Mouse (Mus musculus): ENCODE measurements around the gene Blzf1. TPM values are rescaled to one million over a fixed set of nuclear protein-coding genes. Genes with fewer than 3 reads are reported as not detected.
A peak's percentile ranks its signal among the peaks of the same experiment; 100 is the strongest.

The Blzf1 gene
- polyA plus RNA-seq (2012; rRNA removed) = 18.4 and 19.5 TPM in 2 replicates

GRCm38 (mm10) chr1:164307124-164307751 is at the start of gene Blzf1:
Gene Blzf1 (minus strand): TSS chr1:164307489.
- Histone ChIP-seq H3K4me3 (ENCODE audit: insufficient read depth, low read length) (peak within 1 kb of the TSS; percentile 74), H3K4me1 (ENCODE audit: control insufficient read depth, insufficient read depth, low read length) (peaks cover 2% of the 10 kb centered on the region; the same call in 1 of the 2 replicates), H3K27ac (ENCODE audit: insufficient read depth, low read length) (no peak within 1 kb of the TSS)
- TF ChIP-seq CTCF (IDR thresholded peaks at IDR 0.05; ENCODE audit: extremely low read depth, insufficient read depth, low read length) (no peak), POLR2A (IDR thresholded peaks at IDR 0.05; ENCODE audit: extremely low read depth, insufficient read depth, low read length) (peak; percentile 38; the same call in 1 of the 2 replicates)

GRCm38 (mm10) chr1:164353443-164353842 is 46.2 kb upstream of the Blzf1 start:
- Histone ChIP-seq H3K4me3 (ENCODE audit: insufficient read depth, low read length) (no peak overlapping the region), H3K27ac (ENCODE audit: insufficient read depth, low read length) (no peak overlapping the region), H3K4me1 (ENCODE audit: control insufficient read depth, insufficient read depth, low read length) (peaks cover 2% of the 10 kb centered on the region; the same call in 1 of the 2 replicates)
- TF ChIP-seq CTCF (IDR thresholded peaks at IDR 0.05; ENCODE audit: extremely low read depth, insufficient read depth, low read length) = no peak
- TF ChIP-seq POLR2A (IDR thresholded peaks at IDR 0.05; ENCODE audit: extremely low read depth, insufficient read depth, low read length) = no peak

DNA sequence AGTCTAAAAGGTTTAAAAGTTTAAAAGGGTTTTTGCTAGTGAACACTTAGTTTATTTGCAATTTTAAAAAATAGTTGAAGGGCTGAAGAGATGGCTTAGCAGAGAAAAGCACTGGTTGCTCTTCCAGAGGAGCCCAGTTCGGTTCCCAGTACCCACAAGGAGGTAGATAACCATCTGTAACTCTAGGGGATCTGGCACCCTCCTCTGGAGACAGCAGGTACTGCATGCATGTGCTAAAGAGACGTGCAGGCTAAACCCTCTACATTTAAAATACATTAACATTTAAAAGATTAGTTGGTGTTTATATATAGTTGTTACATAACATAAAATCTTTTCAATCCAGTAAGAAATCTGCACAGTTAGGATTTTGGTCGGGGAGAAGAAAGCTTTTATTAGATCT is 34.9 kb upstream of the Blzf1 start:
- H3K4me3 ChIP-seq (ENCODE audit: insufficient read depth, low read length) = no peak overlapping the region
- H3K4me1 ChIP-seq (ENCODE audit: control insufficient read depth, insufficient read depth, low read length) = peaks cover 6% of the 10 kb centered on the region
- TF ChIP-seq POLR2A (IDR thresholded peaks at IDR 0.05; ENCODE audit: extremely low read depth, insufficient read depth, low read length) = no peak
- peak; percentile 45 for TF ChIP-seq CTCF (IDR thresholded peaks at IDR 0.05; ENCODE audit: extremely low read depth, insufficient read depth, low read length)
- no peak overlapping the region for H3K27ac ChIP-seq (ENCODE audit: insufficient read depth, low read length)

GRCm38 (mm10) chr1:164335846-164336245 is 28.6 kb upstream of the Blzf1 start:
- Histone ChIP-seq H3K4me3 (ENCODE audit: insufficient read depth, low read length) (no peak overlapping the region), H3K27ac (ENCODE audit: insufficient read depth, low read length) (no peak overlapping the region), H3K4me1 (ENCODE audit: control insufficient read depth, insufficient read depth, low read length) (peaks cover 6% of the 10 kb centered on the region)
- no peak for TF ChIP-seq CTCF (IDR thresholded peaks at IDR 0.05; ENCODE audit: extremely low read depth, insufficient read depth, low read length)
- no peak for TF ChIP-seq POLR2A (IDR thresholded peaks at IDR 0.05; ENCODE audit: extremely low read depth, insufficient read depth, low read length)

GRCm38 (mm10) chr1:164335435-164335834 is 28.1 kb upstream of the Blzf1 start:
- H3K4me3 ChIP-seq (ENCODE audit: insufficient read depth, low read length) = no peak overlapping the region
- no peak overlapping the region for H3K27ac ChIP-seq (ENCODE audit: insufficient read depth, low read length)
- peaks cover 6% of the 10 kb centered on the region for H3K4me1 ChIP-seq (ENCODE audit: control insufficient read depth, insufficient read depth, low read length)
- no peak for TF ChIP-seq CTCF (IDR thresholded peaks at IDR 0.05; ENCODE audit: extremely low read depth, insufficient read depth, low read length)

DNA sequence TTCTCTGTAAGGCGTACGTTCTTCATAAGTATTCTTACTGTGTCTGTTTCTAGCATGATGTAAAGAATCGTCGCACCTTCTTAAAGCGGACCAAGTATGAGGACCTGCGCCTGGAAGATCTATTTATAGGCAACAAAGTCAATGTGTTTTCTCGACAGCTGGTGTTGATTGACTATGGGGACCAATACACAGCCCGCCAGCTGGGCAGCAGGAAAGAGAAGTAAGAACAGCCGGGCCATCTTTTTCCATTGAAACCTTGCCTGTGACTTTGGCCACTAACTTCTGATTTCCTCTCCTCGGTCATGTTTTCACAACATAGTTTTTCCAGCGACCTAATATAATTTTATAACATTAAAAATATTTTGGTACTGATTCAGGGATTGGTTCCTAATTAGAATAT is 25.3 kb upstream of the Blzf1 start:
- TF ChIP-seq POLR2A (IDR thresholded peaks at IDR 0.05; ENCODE audit: extremely low read depth, insufficient read depth, low read length) (no peak), CTCF (IDR thresholded peaks at IDR 0.05; ENCODE audit: extremely low read depth, insufficient read depth, low read length) (no peak)
- Histone ChIP-seq H3K4me3 (ENCODE audit: insufficient read depth, low read length) (no peak overlapping the region), H3K27ac (ENCODE audit: insufficient read depth, low read length) (no peak overlapping the region), H3K4me1 (ENCODE audit: control insufficient read depth, insufficient read depth, low read length) (no peaks in the 10 kb centered on the region; the same call in 1 of the 2 replicates)

- H3K27ac ChIP-seq (ENCODE audit: insufficient read depth, low read length) = no peak overlapping the region
- no peak overlapping the region for H3K4me3 ChIP-seq (ENCODE audit: insufficient read depth, low read length)
- TF ChIP-seq POLR2A (IDR thresholded peaks at IDR 0.05; ENCODE audit: extremely low read depth, insufficient read depth, low read length) (no peak), CTCF (IDR thresholded peaks at IDR 0.05; ENCODE audit: extremely low read depth, insufficient read depth, low read length) (no peak)
- H3K4me1 ChIP-seq (ENCODE audit: control insufficient read depth, insufficient read depth, low read length) = no peaks in the 10 kb centered on the region; the same call in 1 of the 2 replicates
Observed at GRCm38 (mm10) chr1:164327764-164328163, 20.5 kb upstream of the Blzf1 start.

DNA sequence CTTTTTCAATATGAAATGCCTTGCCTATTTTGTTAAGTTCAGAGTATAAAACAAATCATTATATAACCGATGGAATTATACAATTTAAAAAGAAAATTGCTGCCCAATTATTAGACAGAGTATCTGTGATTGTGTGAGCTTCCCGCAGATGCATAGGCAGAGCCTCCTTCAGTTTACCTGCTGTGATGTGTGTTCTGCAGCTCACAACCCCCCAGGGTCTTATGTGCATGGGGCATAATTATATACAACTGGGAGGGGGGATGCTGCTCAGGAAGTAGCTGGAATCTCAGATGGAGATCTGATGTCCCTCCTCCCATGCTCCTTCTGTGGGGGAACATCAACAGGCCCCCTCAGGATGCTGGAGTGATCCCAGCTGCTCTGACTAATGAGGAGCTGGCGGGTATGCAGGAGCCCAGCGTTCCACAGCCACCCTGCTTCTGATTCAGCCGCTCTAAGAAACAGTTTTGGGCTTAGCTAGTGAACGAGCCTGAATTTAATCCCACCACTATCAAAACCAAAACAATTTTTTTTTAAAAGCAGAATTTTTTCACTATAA is 19.4 kb upstream of the Blzf1 start:
- H3K4me1 ChIP-seq (ENCODE audit: control insufficient read depth, insufficient read depth, low read length) = no peaks in the 10 kb centered on the region; the same call in 1 of the 2 replicates
- TF ChIP-seq CTCF (IDR thresholded peaks at IDR 0.05; ENCODE audit: extremely low read depth, insufficient read depth, low read length) = no peak
- no peak for TF ChIP-seq POLR2A (IDR thresholded peaks at IDR 0.05; ENCODE audit: extremely low read depth, insufficient read depth, low read length)
- H3K27ac ChIP-seq (ENCODE audit: insufficient read depth, low read length) = no peak overlapping the region
- H3K4me3 ChIP-seq (ENCODE audit: insufficient read depth, low read length) = no peak overlapping the region

GRCm38 (mm10) chr1:164324878-164325277 is 17.6 kb upstream of the Blzf1 start:
- H3K4me1 ChIP-seq (ENCODE audit: control insufficient read depth, insufficient read depth, low read length) = no peaks in the 10 kb centered on the region; the same call in 1 of the 2 replicates
- TF ChIP-seq CTCF (IDR thresholded peaks at IDR 0.05; ENCODE audit: extremely low read depth, insufficient read depth, low read length) (no peak), POLR2A (IDR thresholded peaks at IDR 0.05; ENCODE audit: extremely low read depth, insufficient read depth, low read length) (no peak)
- no peak overlapping the region for H3K27ac ChIP-seq (ENCODE audit: insufficient read depth, low read length)
- no peak overlapping the region for H3K4me3 ChIP-seq (ENCODE audit: insufficient read depth, low read length)

DNA sequence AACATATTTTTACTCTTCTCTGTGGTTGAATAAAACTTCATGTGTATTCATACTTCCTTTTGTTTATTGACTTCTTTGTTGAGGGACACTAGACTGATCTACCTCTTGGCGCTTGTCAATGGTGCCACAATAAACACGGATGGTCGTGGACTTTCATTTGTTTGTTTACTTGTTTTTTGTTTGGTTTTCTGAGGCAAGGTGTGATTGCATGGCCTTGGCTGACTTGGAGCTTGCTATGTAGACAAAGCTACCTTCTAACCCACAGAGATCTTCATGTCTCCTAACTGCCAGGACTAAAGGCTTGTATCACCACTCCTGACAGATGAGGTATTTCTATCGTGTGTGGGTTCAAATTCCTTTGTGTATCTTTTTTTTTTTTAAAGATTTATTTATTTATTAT is 16.9 kb upstream of the Blzf1 start:
- no peak for TF ChIP-seq POLR2A (IDR thresholded peaks at IDR 0.05; ENCODE audit: extremely low read depth, insufficient read depth, low read length)
- no peak for TF ChIP-seq CTCF (IDR thresholded peaks at IDR 0.05; ENCODE audit: extremely low read depth, insufficient read depth, low read length)
- no peak overlapping the region for H3K27ac ChIP-seq (ENCODE audit: insufficient read depth, low read length)
- no peak overlapping the region for H3K4me3 ChIP-seq (ENCODE audit: insufficient read depth, low read length)
- H3K4me1 ChIP-seq (ENCODE audit: control insufficient read depth, insufficient read depth, low read length) = no peaks in the 10 kb centered on the region; the same call in 1 of the 2 replicates
